ENCODE assay signal across 8 mouse cellular contexts in genomic region chr9:107644495-107645152, GRCm38 (mm10). TPM values are rescaled to one million over a fixed set of nuclear protein-coding genes. Genes with fewer than 3 reads are reported as not detected.
DNase-seq lines count a peak whose midpoint lies in the region; ATAC-seq and TF ChIP-seq lines count a peak whose summit lies in the region.

No protein-coding gene starts in this region.

- peak overlapping the region; percentile 76 for H3K4me3 ChIP-seq in gastrocnemius, adult 2 months
- H3K4me3 ChIP-seq in hindbrain, postnatal 0 days (ENCODE audit: low read length) = peak overlapping the region; percentile 34
- peak overlapping the region; percentile 93 for H3K4me3 ChIP-seq in megakaryocyte, embryonic 14.5 days (replicated peaks)

- WGBS in hindbrain, postnatal 0 days = 5% methylated on average over 35 of the region's 35 CpGs

- ATAC-seq in hindbrain, postnatal 0 days = peak; percentile 86

- H3K36me3 ChIP-seq in hindbrain, postnatal 0 days (ENCODE audit: insufficient read depth, low read length) = no peaks in the 10 kb centered on the region
- no peaks in the 10 kb centered on the region for H3K36me3 ChIP-seq in megakaryocyte, embryonic 14.5 days (replicated peaks; ENCODE audit: low read length)

- no peaks in the 10 kb centered on the region for H3K9me3 ChIP-seq in hindbrain, postnatal 0 days (ENCODE audit: low read length)
- no peaks in the 10 kb centered on the region for H3K9me3 ChIP-seq in megakaryocyte, embryonic 14.5 days

- peak overlapping the region; percentile 66 for H3K4me2 ChIP-seq in hindbrain, postnatal 0 days (ENCODE audit: low read depth, low read length)

- DNase-seq in WW6 (ENCODE audit: low read depth, low spot score) = peak; percentile 77
- DNase-seq in cerebellum, postnatal 4 days (ENCODE audit: low spot score in 2 of 2) = peak; percentile 89 to 96
- DNase-seq in gastrocnemius, adult 2 months = peak; percentile 95
- peak; percentile 96 for DNase-seq in hindbrain, postnatal 0 days (ENCODE audit: low spot score)
- DNase-seq in left cerebral cortex, adult 8-10 months (ENCODE audit: low spot score in 2 of 2) = peak; percentile 82 to 90
- peak; percentile 93 to 94 for DNase-seq in right cerebral cortex, adult 2 months (ENCODE audit: low spot score in 2 of 2)
- peak; percentile 80 for DNase-seq in urinary bladder, postnatal 10 days (ENCODE audit: low spot score)

- intact Hi-C loops in gastrocnemius, adult 2 months (cut with DNase I) = loop anchor here (1.0 to 5.0 kb wide), 4 partner anchors 18 to 93 kb away; no protein-coding TSS in a partner anchor

- H3K27me3 ChIP-seq in hindbrain, postnatal 0 days (ENCODE audit: insufficient read depth, low read length) = no peaks in the 10 kb centered on the region
- H3K27me3 ChIP-seq in megakaryocyte, embryonic 14.5 days (replicated peaks) = peaks cover 25% of the 10 kb centered on the region

- peak overlapping the region; percentile 88 for H3K27ac ChIP-seq in gastrocnemius, adult 2 months
- H3K27ac ChIP-seq in hindbrain, postnatal 0 days = peak overlapping the region; percentile 66

- H3K9ac ChIP-seq in hindbrain, postnatal 0 days (replicated peaks; ENCODE audit: low read length) = peak overlapping the region; percentile 51

- TF ChIP-seq CTCF in gastrocnemius, adult 2 months (IDR thresholded peaks at IDR 0.05) = no peak; the same call in 1 of the 2 replicates
- TF ChIP-seq CTCF in hindbrain, postnatal 0 days (IDR thresholded peaks at IDR 0.05; ENCODE audit: low read depth) = peak; percentile 97

- 0 out of 2 replicates have a peak, but pooled peaks cover 1% of the 10 kb centered on the region for H3K4me1 ChIP-seq in hindbrain, postnatal 0 days (ENCODE audit: insufficient read depth, low read length)
- H3K4me1 ChIP-seq in megakaryocyte, embryonic 14.5 days = peaks cover 47% of the 10 kb centered on the region

RNA-seq across cellular contexts. Expression of gene Gnai2, which starts 9.5 kb away (rescaled TPM):
- 10 to 100 TPM; 59.9 to 77.7 TPM for total RNA-seq in gastrocnemius, adult 2 months (2021)
- total RNA-seq in hindbrain, postnatal 0 days (2014; rRNA removed) = 334 and 369 TPM in 2 replicates
- polyA plus RNA-seq in hindbrain, postnatal 0 days (2015; fragmentation: Nextera tagmentation; extraction: Ambion mirVana) = 275 and 287 TPM in 2 replicates
- 100 to 1,000 TPM; 239 to 252 (median 247) TPM for total RNA-seq in left cerebral cortex, adult 8-10 months (2022)
- polyA plus RNA-seq in megakaryocyte, embryonic 14.5 days (2012; ENCODE audit: insufficient read depth, low replicate concordance) = 1,319 and 1,886 TPM in 2 replicates

RNA-seq across cellular contexts. Expression of gene Slc38a3, which starts 24.7 kb away (rescaled TPM):
- 10 to 100 TPM; 60.8 to 94.7 TPM for total RNA-seq in gastrocnemius, adult 2 months (2021)
- total RNA-seq in hindbrain, postnatal 0 days (2014; rRNA removed) = 102 and 134 TPM in 2 replicates
- 52.1 and 54.5 TPM in 2 replicates for polyA plus RNA-seq in hindbrain, postnatal 0 days (2015; fragmentation: Nextera tagmentation; extraction: Ambion mirVana)
- total RNA-seq in left cerebral cortex, adult 8-10 months (2022) = 10 to 100 TPM; 82.5 to 94.5 (median 86.9) TPM
- polyA plus RNA-seq in megakaryocyte, embryonic 14.5 days (2012; ENCODE audit: insufficient read depth, low replicate concordance) = not detected in 2 replicates

RNA-seq across cellular contexts. Expression of gene Gnat1, which starts 34.9 kb away (rescaled TPM):
- total RNA-seq in gastrocnemius, adult 2 months (2021) = not detected
- 0.52 TPM in 1 of 2 replicates, not detected in the other for total RNA-seq in hindbrain, postnatal 0 days (2014; rRNA removed)
- polyA plus RNA-seq in hindbrain, postnatal 0 days (2015; fragmentation: Nextera tagmentation; extraction: Ambion mirVana) = 2.4 and 2.7 TPM in 2 replicates
- 1 to 10 TPM in 1 of 4 experiments, under 1 TPM in 3; 0.32 to 1.0 (median 0.62) TPM for total RNA-seq in left cerebral cortex, adult 8-10 months (2022)
- not detected in 2 replicates for polyA plus RNA-seq in megakaryocyte, embryonic 14.5 days (2012; ENCODE audit: insufficient read depth, low replicate concordance)

RNA-seq across cellular contexts. Expression of gene Sema3b, which starts 35.6 kb away (rescaled TPM):
- total RNA-seq in gastrocnemius, adult 2 months (2021) = 10 to 100 TPM; 11.2 to 17.9 TPM
- total RNA-seq in hindbrain, postnatal 0 days (2014; rRNA removed) = 11.2 and 14.6 TPM in 2 replicates
- 8.3 and 9.0 TPM in 2 replicates for polyA plus RNA-seq in hindbrain, postnatal 0 days (2015; fragmentation: Nextera tagmentation; extraction: Ambion mirVana)
- total RNA-seq in left cerebral cortex, adult 8-10 months (2022) = 1 to 10 TPM; 5.1 to 5.9 (median 5.3) TPM
- not detected in 2 replicates for polyA plus RNA-seq in megakaryocyte, embryonic 14.5 days (2012; ENCODE audit: insufficient read depth, low replicate concordance)

RNA-seq across cellular contexts. Expression of gene Ifrd2, which starts 57.2 kb away (rescaled TPM):
- total RNA-seq in gastrocnemius, adult 2 months (2021) = 10 to 100 TPM; 48.5 to 50.4 TPM
- 7.6 and 10.9 TPM in 2 replicates for total RNA-seq in hindbrain, postnatal 0 days (2014; rRNA removed)
- 9.0 and 9.3 TPM in 2 replicates for polyA plus RNA-seq in hindbrain, postnatal 0 days (2015; fragmentation: Nextera tagmentation; extraction: Ambion mirVana)
- 10 to 100 TPM; 11.3 to 15.5 (median 15.3) TPM for total RNA-seq in left cerebral cortex, adult 8-10 months (2022)
- polyA plus RNA-seq in megakaryocyte, embryonic 14.5 days (2012; ENCODE audit: insufficient read depth, low replicate concordance) = 32.1 and 34.9 TPM in 2 replicates

Comparison
In these comparisons a context has a peak if more than half of its experiments do, and no peak if none do; other contexts are left out.
1. Peak in every context shown above with its lines: DNase-seq, ATAC-seq, H3K4me3 ChIP-seq and H3K27ac ChIP-seq.
2. H3K4me3 ChIP-seq: peak in every context shown above with its lines; median percentile 93 in megakaryocyte, embryonic 14.5 days; 76 in gastrocnemius, adult 2 months; 34 in hindbrain, postnatal 0 days.